Mouse (Mus musculus) lung, postnatal 0 days (tissue): ENCODE measurements around the gene Ptk7.

Experiments used
- CTCF ChIP-seq: IDR thresholded peaks from 2 replicates; pipeline ENCODE4 v1.5.1; 2016; ENCODE audit warnings: antibody characterized with exemption, mild to moderate bottlenecking
- EP300 ChIP-seq: IDR thresholded peaks from 2 replicates; pipeline ENCODE4 v1.6.1; 2016; ENCODE audit warnings: antibody characterized with exemption, mild to moderate bottlenecking, control low read depth

- TF ChIP-seq CTCF, result no peak
- no peak for TF ChIP-seq EP300
Measured at GRCm38 (mm10) chr17:46574535-46574934, 54.8 kb downstream of the Ptk7 start.
